Mouse (Mus musculus): ENCODE results near the gene Frat1. TPM values are rescaled to one million over a fixed set of nuclear protein-coding genes. Genes with fewer than 3 reads are reported as not detected.

The Frat1 gene
- total and polyA plus RNA-seq, 2 experiments from 2014 or later = 26.6 to 27.0 TPM

GRCm38 (mm10) chr19:41838808-41839207 lies 9.0 kb downstream of the Frat1 start:
- no peaks in the 10 kb centered on the region for H3K4me1 ChIP-seq (ENCODE audit: insufficient read depth, low read length)
- H3K9ac ChIP-seq (replicated peaks; ENCODE audit: low read length) = no peak overlapping the region
- H3K9me3 ChIP-seq (ENCODE audit: low read length) = no peaks in the 10 kb centered on the region
- no peaks in the 10 kb centered on the region for H3K36me3 ChIP-seq (ENCODE audit: insufficient read depth, low read length)
- WGBS = 81% methylated on average over 6 of the region's 6 CpGs
- no peak overlapping the region for H3K4me3 ChIP-seq (ENCODE audit: low read length)
- no peak for TF ChIP-seq CTCF (IDR thresholded peaks at IDR 0.05; ENCODE audit: low read depth)
- H3K4me2 ChIP-seq (ENCODE audit: low read depth, low read length) = no peak overlapping the region
- no peak overlapping the region for H3K27ac ChIP-seq
- H3K27me3 ChIP-seq (ENCODE audit: insufficient read depth, low read length) = no peaks in the 10 kb centered on the region
- DNase-seq (ENCODE audit: low spot score) (no peak), ATAC-seq (no peak)

GRCm38 (mm10) chr19:41839685-41840084 lies 9.9 kb downstream of the Frat1 start:
- Histone ChIP-seq H3K27ac (no peak overlapping the region), H3K27me3 (ENCODE audit: insufficient read depth, low read length) (no peaks in the 10 kb centered on the region), H3K4me1 (ENCODE audit: insufficient read depth, low read length) (no peaks in the 10 kb centered on the region), H3K9me3 (ENCODE audit: low read length) (no peaks in the 10 kb centered on the region), H3K4me2 (ENCODE audit: low read depth, low read length) (no peak overlapping the region), H3K36me3 (ENCODE audit: insufficient read depth, low read length) (no peaks in the 10 kb centered on the region), H3K4me3 (ENCODE audit: low read length) (no peak overlapping the region), H3K9ac (replicated peaks; ENCODE audit: low read length) (no peak overlapping the region)
- DNase-seq (ENCODE audit: low spot score) (no peak), ATAC-seq (no peak)
- no peak for TF ChIP-seq CTCF (IDR thresholded peaks at IDR 0.05; ENCODE audit: low read depth)
- 97% methylated on average over 3 of the region's 3 CpGs for WGBS

- 77% methylated on average over 7 of the region's 7 CpGs for whole genome bisulfite sequencing
Measured at GRCm38 (mm10) chr19:41841105-41841750, 11.5 kb downstream of the Frat1 start.

GRCm38 (mm10) chr19:41842196-41842595 lies 12.4 kb downstream of the Frat1 start:
- H3K9me3 ChIP-seq (ENCODE audit: low read length) = no peaks in the 10 kb centered on the region
- no peak for TF ChIP-seq CTCF (IDR thresholded peaks at IDR 0.05; ENCODE audit: low read depth)
- H3K9ac ChIP-seq (replicated peaks; ENCODE audit: low read length) = no peak overlapping the region
- no peaks in the 10 kb centered on the region for H3K27me3 ChIP-seq (ENCODE audit: insufficient read depth, low read length)
- WGBS = 65% methylated on average over 4 of the region's 4 CpGs
- H3K36me3 ChIP-seq (ENCODE audit: insufficient read depth, low read length) = no peaks in the 10 kb centered on the region
- no peak overlapping the region for H3K4me3 ChIP-seq (ENCODE audit: low read length)
- H3K4me2 ChIP-seq (ENCODE audit: low read depth, low read length) = no peak overlapping the region
- no peaks in the 10 kb centered on the region for H3K4me1 ChIP-seq (ENCODE audit: insufficient read depth, low read length)
- no peak overlapping the region for H3K27ac ChIP-seq
- ATAC-seq = no peak
- no peak for DNase-seq (ENCODE audit: low spot score)

More at GRCm38 (mm10) chr19:41841105-41841750, 11.5 kb downstream of the Frat1 start:
- Histone ChIP-seq H3K27me3 (ENCODE audit: insufficient read depth, low read length) (no peaks in the 10 kb centered on the region), H3K4me2 (ENCODE audit: low read depth, low read length) (no peak overlapping the region), H3K9ac (replicated peaks; ENCODE audit: low read length) (no peak overlapping the region), H3K36me3 (ENCODE audit: insufficient read depth, low read length) (no peaks in the 10 kb centered on the region), H3K4me3 (ENCODE audit: low read length) (no peak overlapping the region), H3K9me3 (ENCODE audit: low read length) (no peaks in the 10 kb centered on the region), H3K4me1 (ENCODE audit: insufficient read depth, low read length) (no peaks in the 10 kb centered on the region), H3K27ac (no peak overlapping the region)
- no peak for DNase-seq (ENCODE audit: low spot score)
- ATAC-seq = no peak
- TF ChIP-seq CTCF (IDR thresholded peaks at IDR 0.05; ENCODE audit: low read depth) = no peak

GRCm38 (mm10) chr19:41842706-41843105 lies 12.9 kb downstream of the Frat1 start:
- no peak overlapping the region for H3K27ac ChIP-seq
- H3K27me3 ChIP-seq (ENCODE audit: insufficient read depth, low read length) = no peaks in the 10 kb centered on the region
- ATAC-seq (no peak), DNase-seq (ENCODE audit: low spot score) (no peak)
- no peaks in the 10 kb centered on the region for H3K36me3 ChIP-seq (ENCODE audit: insufficient read depth, low read length)
- no peak overlapping the region for H3K4me3 ChIP-seq (ENCODE audit: low read length)
- H3K9ac ChIP-seq (replicated peaks; ENCODE audit: low read length) = no peak overlapping the region
- no peak for TF ChIP-seq CTCF (IDR thresholded peaks at IDR 0.05; ENCODE audit: low read depth)
- no peaks in the 10 kb centered on the region for H3K9me3 ChIP-seq (ENCODE audit: low read length)
- no peaks in the 10 kb centered on the region for H3K4me1 ChIP-seq (ENCODE audit: insufficient read depth, low read length)
- H3K4me2 ChIP-seq (ENCODE audit: low read depth, low read length) = no peak overlapping the region
- WGBS = 83% methylated on average over 4 of the region's 4 CpGs

- H3K27me3 ChIP-seq (ENCODE audit: insufficient read depth, low read length) = no peaks in the 10 kb centered on the region
- H3K9ac ChIP-seq (replicated peaks; ENCODE audit: low read length) = no peak overlapping the region
- no peak for DNase-seq (ENCODE audit: low spot score)
- H3K4me3 ChIP-seq (ENCODE audit: low read length) = no peak overlapping the region
- H3K4me1 ChIP-seq (ENCODE audit: insufficient read depth, low read length) = no peaks in the 10 kb centered on the region
- H3K9me3 ChIP-seq (ENCODE audit: low read length) = no peaks in the 10 kb centered on the region
- H3K36me3 ChIP-seq (ENCODE audit: insufficient read depth, low read length) = no peaks in the 10 kb centered on the region
- no peak for ATAC-seq
- peak; percentile 19; the same call in 1 of the 2 replicates for TF ChIP-seq CTCF (IDR thresholded peaks at IDR 0.05; ENCODE audit: low read depth)
- WGBS = 83% methylated on average over 6 of the region's 6 CpGs
- no peak overlapping the region for H3K27ac ChIP-seq
- H3K4me2 ChIP-seq (ENCODE audit: low read depth, low read length) = no peak overlapping the region
Measured at GRCm38 (mm10) chr19:41844345-41844744, 14.6 kb downstream of the Frat1 start.

GRCm38 (mm10) chr19:41846366-41847090 lies 16.8 kb downstream of the Frat1 start:
- H3K4me2 ChIP-seq (ENCODE audit: low read depth, low read length) = peak overlapping the region; percentile 94
- H3K4me3 ChIP-seq (ENCODE audit: low read length) = peak overlapping the region; percentile 75
- WGBS = 9% methylated on average over 21 of the region's 21 CpGs
- peak overlapping the region; percentile 80 for H3K9ac ChIP-seq (replicated peaks; ENCODE audit: low read length)
- peak; percentile 22; the same call in 1 of the 2 replicates for TF ChIP-seq CTCF (IDR thresholded peaks at IDR 0.05; ENCODE audit: low read depth)
- no peaks in the 10 kb centered on the region for H3K36me3 ChIP-seq (ENCODE audit: insufficient read depth, low read length)
- no peaks in the 10 kb centered on the region for H3K27me3 ChIP-seq (ENCODE audit: insufficient read depth, low read length)
- H3K27ac ChIP-seq = peak overlapping the region; percentile 93
- DNase-seq (ENCODE audit: low spot score) (peak; percentile 43), ATAC-seq (no peak)
- H3K9me3 ChIP-seq (ENCODE audit: low read length) = no peaks in the 10 kb centered on the region
- H3K4me1 ChIP-seq (ENCODE audit: insufficient read depth, low read length) = no peaks in the 10 kb centered on the region
